Mouse (Mus musculus): ENCODE measurements around the gene Zfp451. TPM values are rescaled to one million over a fixed set of nuclear protein-coding genes. Genes with fewer than 3 reads are reported as not detected.
"Not testable (repeated sequence)": the region's sequence is repeated elsewhere in the genome, so short reads cannot be mapped to it uniquely, and the experiment has no call there.

Gene Zfp451
- 29.7 and 31.3 TPM in 2 replicates for polyA plus RNA-seq (2014; fragmentation: Nextera tagmentation; extraction: Ambion mirVana)

DNA sequence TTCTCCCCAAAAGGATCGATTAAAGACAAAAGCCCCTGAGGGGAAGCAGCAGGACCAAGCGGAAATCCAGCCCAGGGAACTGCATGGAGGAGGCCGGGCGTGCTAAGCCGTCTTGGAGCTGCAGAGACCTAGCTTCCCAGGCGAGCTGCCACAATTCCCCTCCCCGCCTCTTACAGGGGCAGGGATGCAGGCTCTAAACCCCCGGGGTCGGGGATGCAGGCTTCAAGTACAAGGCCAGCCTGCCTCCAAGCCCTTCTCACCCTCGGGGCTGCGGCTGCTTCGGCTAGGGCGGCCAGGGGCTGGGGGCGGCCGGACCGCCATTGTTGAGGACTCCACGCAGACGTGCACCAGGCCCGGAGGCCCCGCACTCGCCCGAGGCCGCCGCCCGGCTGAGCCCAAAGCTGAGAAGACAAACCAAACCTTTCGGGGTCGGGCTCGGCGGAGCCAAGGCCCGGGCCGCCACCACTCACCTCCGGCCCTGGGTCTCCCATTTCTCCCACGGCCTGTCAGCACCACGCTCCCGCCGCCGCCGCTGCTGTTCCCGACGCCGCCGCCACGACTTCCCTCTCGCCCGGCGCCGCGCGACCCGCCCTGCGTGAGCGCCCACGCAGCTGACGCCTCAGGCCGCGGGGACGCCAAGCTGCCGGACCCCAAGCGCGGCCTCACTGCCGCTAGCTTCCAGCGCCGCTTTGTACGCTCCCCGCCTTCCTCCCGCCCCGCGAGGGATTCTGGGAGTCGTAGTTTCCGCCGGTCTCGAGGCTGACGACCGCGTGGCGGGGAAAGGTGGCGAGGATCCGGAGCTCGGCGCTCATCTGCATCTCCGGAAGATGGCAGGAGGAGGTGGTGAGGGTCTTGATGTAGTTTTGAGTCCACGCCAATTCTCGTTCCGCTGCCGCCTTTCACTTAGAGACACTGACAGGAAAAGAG is at the start of gene Zfp451:
TSS of gene Zfp451 (minus strand) at position 728 of the 927 bp plus-strand sequence.
- H3K27me3 ChIP-seq (replicated peaks; ENCODE audit: control insufficient read depth, insufficient read depth, low read length), result no peaks in the 10 kb centered on the region
- peak within 1 kb of the TSS; percentile 90 for H3K4me3 ChIP-seq (ENCODE audit: low read depth, low read length)
- H3K4me2 ChIP-seq (ENCODE audit: low read depth, low read length), result peak within 1 kb of the TSS; percentile 78
- H3K9ac ChIP-seq (ENCODE audit: low read depth, low read length), result peak within 1 kb of the TSS; percentile 93
- H3K27ac ChIP-seq (replicated peaks; ENCODE audit: low read depth, low read length), result peak within 1 kb of the TSS; percentile 92
- peak; percentile 97 for DNase-seq (ENCODE audit: low spot score)
- ATAC-seq (ENCODE audit: low read depth), result peak; percentile 96
- no peaks in the 10 kb centered on the region for H3K9me3 ChIP-seq (ENCODE audit: control insufficient read depth, low read length)
- under 1% methylated on average over 67 of the region's 85 CpGs for WGBS
- H3K36me3 ChIP-seq (ENCODE audit: control insufficient read depth, insufficient read depth, low read length), result peaks cover 27% of the 10 kb centered on the region
- peaks cover 14% of the 10 kb centered on the region for H3K4me1 ChIP-seq (ENCODE audit: control insufficient read depth, insufficient read depth, low read length)

DNA sequence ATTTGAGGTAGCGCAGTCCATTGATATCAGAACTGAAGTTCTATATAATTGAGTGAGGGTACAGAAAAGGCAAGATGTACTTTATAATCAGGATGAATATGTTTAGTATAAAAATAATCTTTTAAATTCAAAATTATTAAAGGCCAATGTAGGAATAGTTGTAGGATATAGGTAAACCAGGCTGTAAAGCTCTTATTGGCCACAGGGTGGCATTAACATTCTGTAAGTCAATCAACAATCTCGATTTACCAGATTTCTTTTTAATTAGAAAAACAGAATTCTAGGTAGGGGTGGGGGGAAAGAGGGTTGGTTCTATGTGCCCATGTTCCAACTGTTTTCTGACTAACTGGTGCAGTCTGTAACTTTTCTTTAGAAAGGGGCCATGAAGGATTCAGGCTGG is 32.4 kb upstream of the Zfp451 start:
- Histone ChIP-seq H3K9ac (ENCODE audit: low read depth, low read length) (no peak overlapping the region), H3K27me3 (replicated peaks; ENCODE audit: control insufficient read depth, insufficient read depth, low read length) (no peaks in the 10 kb centered on the region), H3K4me1 (ENCODE audit: control insufficient read depth, insufficient read depth, low read length) (no peaks in the 10 kb centered on the region), H3K4me3 (ENCODE audit: low read depth, low read length) (no peak overlapping the region), H3K4me2 (ENCODE audit: low read depth, low read length) (no peak overlapping the region), H3K27ac (replicated peaks; ENCODE audit: low read depth, low read length) (no peak overlapping the region), H3K9me3 (ENCODE audit: control insufficient read depth, low read length) (peaks cover 5% of the 10 kb centered on the region; the same call in 1 of the 2 replicates), H3K36me3 (ENCODE audit: control insufficient read depth, insufficient read depth, low read length) (no peaks in the 10 kb centered on the region)
- no peak for DNase-seq (ENCODE audit: low spot score)
- ATAC-seq (ENCODE audit: low read depth), result no peak
- WGBS, result 91% methylated on average over 2 of the region's 2 CpGs

DNA sequence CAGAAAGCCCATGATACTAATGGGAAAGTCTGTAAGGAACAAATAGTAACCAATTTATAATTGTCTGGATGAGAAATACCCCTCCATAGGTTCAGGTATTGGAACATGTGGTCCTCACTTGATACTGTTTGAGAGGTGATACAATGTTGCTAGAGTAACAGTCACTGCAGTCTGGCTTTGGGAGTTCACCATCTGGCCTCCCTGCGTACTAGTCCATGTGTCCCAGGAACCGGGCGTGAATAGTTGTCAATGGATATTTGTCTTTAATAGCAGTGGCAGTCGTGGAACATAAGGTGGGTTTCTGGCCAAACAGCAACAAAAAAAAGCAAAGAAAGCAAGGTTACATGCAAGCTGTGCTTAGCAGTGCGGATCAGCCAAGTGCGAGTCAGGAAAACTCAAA is 29.4 kb upstream of the Zfp451 start:
- H3K27ac ChIP-seq (replicated peaks; ENCODE audit: low read depth, low read length), result no peak overlapping the region
- H3K9ac ChIP-seq (ENCODE audit: low read depth, low read length), result no peak overlapping the region
- DNase-seq (ENCODE audit: low spot score), result no peak
- H3K36me3 ChIP-seq (ENCODE audit: control insufficient read depth, insufficient read depth, low read length), result no peaks in the 10 kb centered on the region
- 80% methylated on average over 6 of the region's 6 CpGs for WGBS
- H3K27me3 ChIP-seq (replicated peaks; ENCODE audit: control insufficient read depth, insufficient read depth, low read length), result no peaks in the 10 kb centered on the region
- H3K4me1 ChIP-seq (ENCODE audit: control insufficient read depth, insufficient read depth, low read length), result no peaks in the 10 kb centered on the region
- no peak overlapping the region for H3K4me3 ChIP-seq (ENCODE audit: low read depth, low read length)
- H3K9me3 ChIP-seq (ENCODE audit: control insufficient read depth, low read length), result peaks cover 5% of the 10 kb centered on the region; the same call in 1 of the 2 replicates
- H3K4me2 ChIP-seq (ENCODE audit: low read depth, low read length), result no peak overlapping the region
- no peak for ATAC-seq (ENCODE audit: low read depth)

DNA sequence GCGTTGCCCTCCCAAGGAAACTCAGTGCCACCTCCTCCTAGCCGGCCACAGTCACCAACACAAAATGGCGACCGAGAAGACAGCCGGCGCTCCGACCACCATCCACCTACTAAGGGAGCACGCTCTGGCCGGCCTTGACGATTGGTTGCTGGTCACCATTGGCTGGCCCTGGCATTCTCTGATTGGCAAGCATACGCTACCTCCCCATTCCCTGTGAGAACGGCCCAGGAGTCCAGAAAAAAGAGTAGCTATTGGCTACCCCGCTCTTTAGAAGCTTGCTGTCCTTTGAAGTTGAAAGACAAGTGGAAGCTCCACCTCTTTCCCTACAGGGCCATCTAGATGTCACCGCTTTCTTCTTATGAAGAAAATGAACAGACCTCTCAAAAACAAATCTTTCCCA is 24.6 kb upstream of the Zfp451 start:
- not testable (repeated sequence) for ATAC-seq (ENCODE audit: low read depth); H3K9ac ChIP-seq (ENCODE audit: low read depth, low read length); H3K27me3 ChIP-seq (replicated peaks; ENCODE audit: control insufficient read depth, insufficient read depth, low read length); H3K4me2 ChIP-seq (ENCODE audit: low read depth, low read length); H3K9me3 ChIP-seq (ENCODE audit: control insufficient read depth, low read length); H3K27ac ChIP-seq (replicated peaks; ENCODE audit: low read depth, low read length); H3K36me3 ChIP-seq (ENCODE audit: control insufficient read depth, insufficient read depth, low read length); H3K4me3 ChIP-seq (ENCODE audit: low read depth, low read length); DNase-seq (ENCODE audit: low spot score); H3K4me1 ChIP-seq (ENCODE audit: control insufficient read depth, insufficient read depth, low read length)
- 95% methylated on average over 14 of the region's 14 CpGs for WGBS

DNA sequence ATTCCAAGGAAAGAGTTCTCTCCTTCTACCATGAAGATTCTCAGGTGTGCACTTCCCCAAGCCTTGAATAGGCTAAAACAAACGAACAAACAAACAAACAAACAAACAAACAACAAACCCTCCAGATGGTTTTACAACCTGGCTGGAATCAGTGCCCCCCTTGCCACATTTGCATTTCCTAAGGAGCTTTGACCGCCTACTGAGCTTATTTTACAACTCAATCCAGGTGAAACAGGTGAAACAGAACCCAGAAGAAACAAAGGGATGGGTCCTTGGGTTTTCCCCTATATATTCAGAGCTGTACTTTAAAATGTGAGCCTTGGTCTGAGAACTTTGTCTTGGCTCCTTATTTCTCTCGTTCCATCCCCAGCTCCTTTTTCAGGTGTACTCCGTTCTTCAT is 16.2 kb upstream of the Zfp451 start:
- no peaks in the 10 kb centered on the region for H3K4me1 ChIP-seq (ENCODE audit: control insufficient read depth, insufficient read depth, low read length)
- no peak overlapping the region for H3K27ac ChIP-seq (replicated peaks; ENCODE audit: low read depth, low read length)
- WGBS, result 70% methylated on average over 4 of the region's 4 CpGs
- no peaks in the 10 kb centered on the region for H3K9me3 ChIP-seq (ENCODE audit: control insufficient read depth, low read length)
- no peak for ATAC-seq (ENCODE audit: low read depth)
- no peak overlapping the region for H3K4me3 ChIP-seq (ENCODE audit: low read depth, low read length)
- no peak overlapping the region for H3K9ac ChIP-seq (ENCODE audit: low read depth, low read length)
- DNase-seq (ENCODE audit: low spot score), result no peak
- no peaks in the 10 kb centered on the region for H3K36me3 ChIP-seq (ENCODE audit: control insufficient read depth, insufficient read depth, low read length)
- H3K27me3 ChIP-seq (replicated peaks; ENCODE audit: control insufficient read depth, insufficient read depth, low read length), result no peaks in the 10 kb centered on the region
- no peak overlapping the region for H3K4me2 ChIP-seq (ENCODE audit: low read depth, low read length)

DNA sequence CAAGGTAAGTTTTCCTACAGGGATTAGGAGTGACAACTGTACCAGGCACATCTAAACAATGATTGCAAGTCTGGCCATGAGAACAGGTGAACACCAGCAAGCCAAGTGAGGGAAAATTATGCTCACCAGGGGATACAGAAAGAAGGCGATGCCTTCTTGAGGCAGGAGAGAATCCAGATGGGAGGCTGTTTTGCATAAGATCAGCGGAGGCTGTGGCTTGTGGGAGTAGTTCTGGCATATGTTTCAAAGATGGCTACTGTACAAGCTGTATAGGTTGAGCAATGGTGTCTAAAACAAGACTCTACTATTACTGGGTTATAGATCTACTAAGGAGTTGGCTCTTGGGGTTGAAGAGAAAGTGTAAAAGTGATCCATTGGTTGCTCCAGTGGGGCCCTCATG is 3.5 kb upstream of the Zfp451 start:
- Histone ChIP-seq H3K27me3 (replicated peaks; ENCODE audit: control insufficient read depth, insufficient read depth, low read length) (no peaks in the 10 kb centered on the region), H3K4me3 (ENCODE audit: low read depth, low read length) (no peak overlapping the region), H3K27ac (replicated peaks; ENCODE audit: low read depth, low read length) (no peak overlapping the region), H3K9me3 (ENCODE audit: control insufficient read depth, low read length) (no peaks in the 10 kb centered on the region), H3K4me2 (ENCODE audit: low read depth, low read length) (no peak overlapping the region), H3K36me3 (ENCODE audit: control insufficient read depth, insufficient read depth, low read length) (peaks cover 3% of the 10 kb centered on the region), H3K9ac (ENCODE audit: low read depth, low read length) (no peak overlapping the region), H3K4me1 (ENCODE audit: control insufficient read depth, insufficient read depth, low read length) (peaks cover 9% of the 10 kb centered on the region)
- ATAC-seq (ENCODE audit: low read depth) (no peak), DNase-seq (ENCODE audit: low spot score) (no peak)
- 80% methylated on average over 2 of the region's 2 CpGs for WGBS

DNA sequence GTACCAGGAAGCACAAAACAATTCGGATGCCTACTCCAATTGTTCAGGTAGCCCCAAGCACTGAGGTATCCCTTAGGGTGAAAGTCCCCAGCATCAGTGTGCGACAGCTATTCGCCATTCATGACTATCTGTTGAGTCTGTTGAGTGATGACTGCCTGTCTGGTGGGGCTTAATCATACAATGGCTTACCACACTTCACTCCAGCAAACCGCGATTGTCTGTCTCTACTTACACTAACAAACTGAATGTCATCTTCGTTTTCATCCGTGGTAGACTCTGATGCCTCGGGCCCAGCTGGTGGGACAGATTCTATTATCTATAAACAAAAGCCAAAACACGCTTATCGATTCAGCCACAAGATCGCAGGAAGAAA is 914 bp downstream of the Zfp451 start:
- H3K27ac ChIP-seq (replicated peaks; ENCODE audit: low read depth, low read length), result peak overlapping the region; percentile 92
- H3K4me1 ChIP-seq (ENCODE audit: control insufficient read depth, insufficient read depth, low read length), result peaks cover 14% of the 10 kb centered on the region
- ATAC-seq (ENCODE audit: low read depth) (0 out of 2 replicates have a peak, but pooled peaks have one; percentile 3), DNase-seq (ENCODE audit: low spot score) (no peak)
- no peaks in the 10 kb centered on the region; the same call in 1 of the 2 replicates for H3K9me3 ChIP-seq (ENCODE audit: control insufficient read depth, low read length)
- H3K36me3 ChIP-seq (ENCODE audit: control insufficient read depth, insufficient read depth, low read length), result peaks cover 33% of the 10 kb centered on the region
- 8% methylated on average over 11 of the region's 11 CpGs for WGBS
- H3K4me3 ChIP-seq (ENCODE audit: low read depth, low read length), result peak overlapping the region; percentile 90
- H3K4me2 ChIP-seq (ENCODE audit: low read depth, low read length), result peak overlapping the region; percentile 78
- H3K9ac ChIP-seq (ENCODE audit: low read depth, low read length), result peak overlapping the region; percentile 93
- H3K27me3 ChIP-seq (replicated peaks; ENCODE audit: control insufficient read depth, insufficient read depth, low read length), result no peaks in the 10 kb centered on the region

DNA sequence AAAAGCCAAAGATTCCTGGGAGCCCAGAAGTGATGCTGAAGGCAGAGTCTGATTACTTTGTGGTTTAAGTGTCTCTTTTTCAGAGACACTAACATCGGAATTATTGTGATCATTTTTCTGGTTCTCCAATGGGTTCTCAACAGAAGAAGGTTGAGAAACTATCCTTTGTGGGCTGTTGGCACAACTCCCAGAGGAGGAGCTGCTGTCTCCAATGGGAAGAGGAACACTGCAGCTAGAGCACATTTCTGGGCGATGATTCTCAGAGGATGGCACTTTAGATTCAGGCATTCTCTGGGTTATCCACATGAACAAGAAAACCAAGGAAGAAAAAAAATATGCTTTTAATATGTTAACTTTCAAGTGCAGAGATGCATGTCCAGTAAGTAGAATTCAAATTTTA is 11.1 kb downstream of the Zfp451 start:
- H3K9ac ChIP-seq (ENCODE audit: low read depth, low read length), result no peak overlapping the region
- no peaks in the 10 kb centered on the region for H3K4me1 ChIP-seq (ENCODE audit: control insufficient read depth, insufficient read depth, low read length)
- H3K4me2 ChIP-seq (ENCODE audit: low read depth, low read length), result no peak overlapping the region
- H3K27ac ChIP-seq (replicated peaks; ENCODE audit: low read depth, low read length), result no peak overlapping the region
- H3K9me3 ChIP-seq (ENCODE audit: control insufficient read depth, low read length), result no peaks in the 10 kb centered on the region
- ATAC-seq (ENCODE audit: low read depth) (no peak), DNase-seq (ENCODE audit: low spot score) (no peak)
- no peaks in the 10 kb centered on the region for H3K27me3 ChIP-seq (replicated peaks; ENCODE audit: control insufficient read depth, insufficient read depth, low read length)
- WGBS, result 94% methylated on average over 2 of the region's 2 CpGs
- no peak overlapping the region for H3K4me3 ChIP-seq (ENCODE audit: low read depth, low read length)
- peaks cover 85% of the 10 kb centered on the region for H3K36me3 ChIP-seq (ENCODE audit: control insufficient read depth, insufficient read depth, low read length)

DNA sequence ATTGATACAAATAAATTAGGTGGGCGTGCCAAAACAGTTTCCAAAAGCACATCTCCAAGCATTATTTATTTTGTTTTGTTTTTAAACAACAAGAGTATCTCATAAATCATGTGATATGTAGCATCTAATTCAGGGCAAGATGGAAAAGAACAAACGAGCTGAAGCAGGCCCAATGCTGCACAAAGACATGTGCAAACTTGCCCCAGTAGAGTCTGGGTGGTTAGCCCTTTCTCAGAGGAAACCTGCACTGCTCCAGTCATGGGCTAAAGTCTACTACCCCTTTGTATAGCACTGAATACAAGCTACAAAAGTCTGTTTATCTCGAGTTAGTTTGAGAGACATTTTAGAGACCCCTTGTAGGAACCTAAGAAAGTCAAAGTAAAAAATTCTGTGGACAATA is 14.8 kb downstream of the Zfp451 start:
- Histone ChIP-seq H3K9ac (ENCODE audit: low read depth, low read length) (no peak overlapping the region), H3K4me2 (ENCODE audit: low read depth, low read length) (no peak overlapping the region), H3K4me1 (ENCODE audit: control insufficient read depth, insufficient read depth, low read length) (no peaks in the 10 kb centered on the region), H3K27me3 (replicated peaks; ENCODE audit: control insufficient read depth, insufficient read depth, low read length) (no peaks in the 10 kb centered on the region), H3K27ac (replicated peaks; ENCODE audit: low read depth, low read length) (no peak overlapping the region), H3K9me3 (ENCODE audit: control insufficient read depth, low read length) (no peaks in the 10 kb centered on the region), H3K36me3 (ENCODE audit: control insufficient read depth, insufficient read depth, low read length) (peaks cover 75% of the 10 kb centered on the region), H3K4me3 (ENCODE audit: low read depth, low read length) (no peak overlapping the region)
- DNase-seq (ENCODE audit: low spot score), result no peak
- 85% methylated on average over 3 of the region's 3 CpGs for WGBS
- ATAC-seq (ENCODE audit: low read depth), result no peak

Data from embryonic facial prominence, embryonic 14.5 days (tissue).